Mouse (Mus musculus): ENCODE measurements around the gene Mtcl1. TPM values are rescaled to one million over a fixed set of nuclear protein-coding genes. Genes with fewer than 3 reads are reported as not detected.

Gene Mtcl1
- polyA plus RNA-seq, 1 experiment from 2014 or later = 0.21 TPM

GRCm38 (mm10) chr17:66352219-66352618 lies 97.3 kb downstream of the Mtcl1 start:
- H3K27me3 ChIP-seq (ENCODE audit: control insufficient read depth, insufficient read depth, low read depth, low read length) = no peaks in the 10 kb centered on the region
- no peaks in the 10 kb centered on the region for H3K36me3 ChIP-seq (ENCODE audit: control insufficient read depth, insufficient read depth)
- H3K4me3 ChIP-seq (ENCODE audit: low read depth, low read length) = no peak overlapping the region
- H3K27ac ChIP-seq (ENCODE audit: low read length) = no peak overlapping the region
- no peak overlapping the region for H3K4me2 ChIP-seq (ENCODE audit: low read depth, low read length)
- no peak for ATAC-seq (ENCODE audit: low read depth)
- H3K9ac ChIP-seq (ENCODE audit: low read depth, low read length) = no peak overlapping the region
- 49% methylated on average over 6 of the region's 6 CpGs for WGBS (ENCODE audit: insufficient replicate concordance)
- H3K9me3 ChIP-seq (replicated peaks; ENCODE audit: control insufficient read depth, low read length) = no peaks in the 10 kb centered on the region
- H3K4me1 ChIP-seq (ENCODE audit: control insufficient read depth, low read depth, low read length) = no peaks in the 10 kb centered on the region

DNA sequence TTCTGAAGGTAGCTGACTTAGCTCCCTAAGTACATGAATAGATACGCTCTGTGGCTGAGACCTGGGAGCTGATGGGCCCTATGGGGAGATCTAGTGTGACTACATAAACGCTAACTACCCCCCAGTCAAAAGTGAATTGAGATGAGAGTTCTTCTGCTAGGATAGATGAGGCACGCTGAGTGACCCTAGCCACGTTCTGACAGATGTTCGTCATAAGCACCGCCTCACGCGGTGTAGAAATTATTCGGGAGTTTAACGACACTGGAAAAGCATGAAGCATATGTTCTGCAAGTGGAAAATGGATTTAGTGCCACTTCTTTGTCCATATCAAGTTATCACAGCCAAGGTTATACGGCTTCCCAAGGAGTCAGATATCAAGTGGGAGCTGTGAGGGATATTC lies 98.9 kb downstream of the Mtcl1 start:
- H3K4me2 ChIP-seq (ENCODE audit: low read depth, low read length) = no peak overlapping the region
- no peak overlapping the region for H3K9ac ChIP-seq (ENCODE audit: low read depth, low read length)
- no peaks in the 10 kb centered on the region for H3K27me3 ChIP-seq (ENCODE audit: control insufficient read depth, insufficient read depth, low read depth, low read length)
- ATAC-seq (ENCODE audit: low read depth) = no peak
- H3K4me1 ChIP-seq (ENCODE audit: control insufficient read depth, low read depth, low read length) = no peaks in the 10 kb centered on the region
- WGBS (ENCODE audit: insufficient replicate concordance) = 80% methylated on average over 11 of the region's 11 CpGs
- H3K27ac ChIP-seq (ENCODE audit: low read length) = no peak overlapping the region
- H3K36me3 ChIP-seq (ENCODE audit: control insufficient read depth, insufficient read depth) = no peaks in the 10 kb centered on the region
- no peaks in the 10 kb centered on the region for H3K9me3 ChIP-seq (replicated peaks; ENCODE audit: control insufficient read depth, low read length)
- no peak overlapping the region for H3K4me3 ChIP-seq (ENCODE audit: low read depth, low read length)

- H3K27me3 ChIP-seq (ENCODE audit: control insufficient read depth, insufficient read depth, low read depth, low read length) = no peaks in the 10 kb centered on the region
- H3K4me1 ChIP-seq (ENCODE audit: control insufficient read depth, low read depth, low read length) = no peaks in the 10 kb centered on the region
- no peak overlapping the region for H3K4me3 ChIP-seq (ENCODE audit: low read depth, low read length)
- H3K4me2 ChIP-seq (ENCODE audit: low read depth, low read length) = no peak overlapping the region
- no peak overlapping the region for H3K27ac ChIP-seq (ENCODE audit: low read length)
- ATAC-seq (ENCODE audit: low read depth) = no peak
- WGBS (ENCODE audit: insufficient replicate concordance) = 76% methylated on average over 15 of the region's 15 CpGs
- H3K9me3 ChIP-seq (replicated peaks; ENCODE audit: control insufficient read depth, low read length) = no peaks in the 10 kb centered on the region
- H3K36me3 ChIP-seq (ENCODE audit: control insufficient read depth, insufficient read depth) = no peaks in the 10 kb centered on the region
- no peak overlapping the region for H3K9ac ChIP-seq (ENCODE audit: low read depth, low read length)
These were observed 99.4 kb downstream of the Mtcl1 start for GRCm38 (mm10) chr17:66350127-66350526.

DNA sequence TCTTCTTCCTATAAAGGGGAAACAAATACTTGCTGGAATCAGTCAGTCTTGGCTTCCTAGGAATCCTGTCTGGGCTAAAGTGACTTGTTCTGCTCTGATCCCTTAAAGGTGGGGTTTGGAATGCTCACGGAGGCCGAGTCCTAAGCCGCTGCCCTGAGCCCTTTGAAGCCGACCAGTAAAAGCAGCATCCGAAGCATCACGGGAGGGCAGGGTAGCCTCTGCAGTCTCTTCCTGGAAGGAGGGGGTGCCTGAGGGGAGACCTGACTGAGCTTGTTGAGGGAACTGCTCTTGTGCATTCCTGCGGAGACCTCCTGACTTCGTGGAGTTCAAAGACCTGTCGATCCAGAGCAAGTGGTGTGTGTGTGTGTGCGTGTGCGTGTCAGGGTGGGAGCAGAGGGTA lies 103.2 kb downstream of the Mtcl1 start:
- 67% methylated on average over 11 of the region's 11 CpGs for WGBS (ENCODE audit: insufficient replicate concordance)
- Histone ChIP-seq H3K4me1 (ENCODE audit: control insufficient read depth, low read depth, low read length) (no peaks in the 10 kb centered on the region), H3K4me3 (ENCODE audit: low read depth, low read length) (no peak overlapping the region), H3K9me3 (replicated peaks; ENCODE audit: control insufficient read depth, low read length) (no peaks in the 10 kb centered on the region), H3K27me3 (ENCODE audit: control insufficient read depth, insufficient read depth, low read depth, low read length) (no peaks in the 10 kb centered on the region), H3K27ac (ENCODE audit: low read length) (no peak overlapping the region), H3K9ac (ENCODE audit: low read depth, low read length) (no peak overlapping the region), H3K36me3 (ENCODE audit: control insufficient read depth, insufficient read depth) (no peaks in the 10 kb centered on the region), H3K4me2 (ENCODE audit: low read depth, low read length) (no peak overlapping the region)
- ATAC-seq (ENCODE audit: low read depth) = no peak

GRCm38 (mm10) chr17:66345680-66346079 lies 103.9 kb downstream of the Mtcl1 start:
- WGBS (ENCODE audit: insufficient replicate concordance) = 72% methylated on average over 15 of the region's 15 CpGs

GRCm38 (mm10) chr17:66342932-66343331 lies 106.6 kb downstream of the Mtcl1 start:
- H3K27me3 ChIP-seq (ENCODE audit: control insufficient read depth, insufficient read depth, low read depth, low read length) = no peaks in the 10 kb centered on the region
- 81% methylated on average over 18 of the region's 18 CpGs for WGBS (ENCODE audit: insufficient replicate concordance)
- no peak overlapping the region for H3K27ac ChIP-seq (ENCODE audit: low read length)
- no peaks in the 10 kb centered on the region for H3K9me3 ChIP-seq (replicated peaks; ENCODE audit: control insufficient read depth, low read length)
- no peak overlapping the region for H3K9ac ChIP-seq (ENCODE audit: low read depth, low read length)
- H3K4me1 ChIP-seq (ENCODE audit: control insufficient read depth, low read depth, low read length) = no peaks in the 10 kb centered on the region
- ATAC-seq (ENCODE audit: low read depth) = no peak
- no peak overlapping the region for H3K4me3 ChIP-seq (ENCODE audit: low read depth, low read length)
- H3K4me2 ChIP-seq (ENCODE audit: low read depth, low read length) = no peak overlapping the region
- no peaks in the 10 kb centered on the region for H3K36me3 ChIP-seq (ENCODE audit: control insufficient read depth, insufficient read depth)

More at GRCm38 (mm10) chr17:66345680-66346079, 103.9 kb downstream of the Mtcl1 start:
- no peaks in the 10 kb centered on the region for H3K9me3 ChIP-seq (replicated peaks; ENCODE audit: control insufficient read depth, low read length)
- H3K4me3 ChIP-seq (ENCODE audit: low read depth, low read length) = no peak overlapping the region
- no peak overlapping the region for H3K4me2 ChIP-seq (ENCODE audit: low read depth, low read length)
- no peak overlapping the region for H3K27ac ChIP-seq (ENCODE audit: low read length)
- no peaks in the 10 kb centered on the region for H3K27me3 ChIP-seq (ENCODE audit: control insufficient read depth, insufficient read depth, low read depth, low read length)
- no peaks in the 10 kb centered on the region for H3K36me3 ChIP-seq (ENCODE audit: control insufficient read depth, insufficient read depth)
- H3K9ac ChIP-seq (ENCODE audit: low read depth, low read length) = no peak overlapping the region
- ATAC-seq (ENCODE audit: low read depth) = no peak
- no peaks in the 10 kb centered on the region for H3K4me1 ChIP-seq (ENCODE audit: control insufficient read depth, low read depth, low read length)

- 56% methylated on average over 6 of the region's 6 CpGs for WGBS (ENCODE audit: insufficient replicate concordance)
- no peak for ATAC-seq (ENCODE audit: low read depth)
- H3K36me3 ChIP-seq (ENCODE audit: control insufficient read depth, insufficient read depth) = no peaks in the 10 kb centered on the region
- no peak overlapping the region for H3K9ac ChIP-seq (ENCODE audit: low read depth, low read length)
- no peaks in the 10 kb centered on the region for H3K4me1 ChIP-seq (ENCODE audit: control insufficient read depth, low read depth, low read length)
- H3K9me3 ChIP-seq (replicated peaks; ENCODE audit: control insufficient read depth, low read length) = no peaks in the 10 kb centered on the region
- H3K4me2 ChIP-seq (ENCODE audit: low read depth, low read length) = no peak overlapping the region
- H3K4me3 ChIP-seq (ENCODE audit: low read depth, low read length) = no peak overlapping the region
- no peaks in the 10 kb centered on the region for H3K27me3 ChIP-seq (ENCODE audit: control insufficient read depth, insufficient read depth, low read depth, low read length)
- no peak overlapping the region for H3K27ac ChIP-seq (ENCODE audit: low read length)
These were observed 107.9 kb downstream of the Mtcl1 start for GRCm38 (mm10) chr17:66341670-66342069.

GRCm38 (mm10) chr17:66340798-66341197 lies 108.8 kb downstream of the Mtcl1 start:
- no peaks in the 10 kb centered on the region for H3K27me3 ChIP-seq (ENCODE audit: control insufficient read depth, insufficient read depth, low read depth, low read length)
- H3K4me1 ChIP-seq (ENCODE audit: control insufficient read depth, low read depth, low read length) = no peaks in the 10 kb centered on the region
- H3K4me3 ChIP-seq (ENCODE audit: low read depth, low read length) = no peak overlapping the region
- H3K4me2 ChIP-seq (ENCODE audit: low read depth, low read length) = no peak overlapping the region
- no peak overlapping the region for H3K9ac ChIP-seq (ENCODE audit: low read depth, low read length)
- no peaks in the 10 kb centered on the region for H3K36me3 ChIP-seq (ENCODE audit: control insufficient read depth, insufficient read depth)
- H3K9me3 ChIP-seq (replicated peaks; ENCODE audit: control insufficient read depth, low read length) = no peaks in the 10 kb centered on the region
- WGBS (ENCODE audit: insufficient replicate concordance) = 53% methylated on average over 12 of the region's 12 CpGs
- H3K27ac ChIP-seq (ENCODE audit: low read length) = no peak overlapping the region
- ATAC-seq (ENCODE audit: low read depth) = no peak

DNA sequence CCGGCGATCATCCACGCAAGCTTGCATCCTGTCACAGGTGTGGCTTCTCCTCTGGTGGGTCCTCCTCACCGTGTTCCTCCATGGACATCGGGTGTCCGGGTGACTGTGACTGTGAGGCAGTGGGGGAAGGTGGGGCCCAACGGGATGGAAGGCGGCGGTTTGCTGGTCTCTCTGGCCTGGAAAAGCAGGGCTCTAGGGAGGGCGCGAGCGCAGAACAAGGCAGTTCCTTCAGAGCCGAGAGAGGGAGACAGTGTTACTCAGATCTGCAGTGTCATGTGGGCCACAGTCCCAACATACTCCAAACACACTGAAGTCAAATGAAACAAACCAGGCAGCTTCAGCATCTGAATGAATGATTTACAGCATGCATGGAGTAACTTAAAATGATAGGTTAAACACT lies 111.6 kb downstream of the Mtcl1 start:
- H3K36me3 ChIP-seq (ENCODE audit: control insufficient read depth, insufficient read depth) = no peaks in the 10 kb centered on the region
- H3K4me1 ChIP-seq (ENCODE audit: control insufficient read depth, low read depth, low read length) = no peaks in the 10 kb centered on the region
- no peak overlapping the region for H3K4me3 ChIP-seq (ENCODE audit: low read depth, low read length)
- H3K9me3 ChIP-seq (replicated peaks; ENCODE audit: control insufficient read depth, low read length) = no peaks in the 10 kb centered on the region
- no peak overlapping the region for H3K4me2 ChIP-seq (ENCODE audit: low read depth, low read length)
- no peaks in the 10 kb centered on the region for H3K27me3 ChIP-seq (ENCODE audit: control insufficient read depth, insufficient read depth, low read depth, low read length)
- ATAC-seq (ENCODE audit: low read depth) = no peak
- 78% methylated on average over 13 of the region's 13 CpGs for WGBS (ENCODE audit: insufficient replicate concordance)
- H3K9ac ChIP-seq (ENCODE audit: low read depth, low read length) = no peak overlapping the region
- H3K27ac ChIP-seq (ENCODE audit: low read length) = no peak overlapping the region

DNA sequence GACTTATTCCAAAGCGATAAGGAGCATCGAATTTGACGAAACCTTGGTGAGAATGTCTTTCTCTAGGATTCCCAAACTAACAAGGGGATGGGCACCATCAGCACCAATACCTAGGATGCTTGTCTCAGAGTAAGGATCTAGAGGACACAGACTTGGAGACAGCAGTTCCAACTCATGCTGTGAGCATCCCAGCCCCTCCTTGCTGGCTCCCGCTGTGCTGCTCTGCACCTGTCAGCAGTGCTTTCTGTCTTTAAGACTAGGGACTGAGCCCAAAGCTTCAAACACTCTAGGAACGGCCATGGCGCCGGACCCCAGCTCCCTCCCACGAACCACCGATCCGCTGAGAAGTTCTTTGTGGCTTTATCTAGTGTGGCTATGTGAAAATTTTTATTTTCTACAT lies 114.0 kb downstream of the Mtcl1 start:
- Histone ChIP-seq H3K27me3 (ENCODE audit: control insufficient read depth, insufficient read depth, low read depth, low read length) (no peaks in the 10 kb centered on the region), H3K9ac (ENCODE audit: low read depth, low read length) (no peak overlapping the region), H3K4me3 (ENCODE audit: low read depth, low read length) (no peak overlapping the region), H3K36me3 (ENCODE audit: control insufficient read depth, insufficient read depth) (no peaks in the 10 kb centered on the region), H3K4me1 (ENCODE audit: control insufficient read depth, low read depth, low read length) (no peaks in the 10 kb centered on the region), H3K27ac (ENCODE audit: low read length) (no peak overlapping the region), H3K9me3 (replicated peaks; ENCODE audit: control insufficient read depth, low read length) (no peaks in the 10 kb centered on the region), H3K4me2 (ENCODE audit: low read depth, low read length) (no peak overlapping the region)
- WGBS (ENCODE audit: insufficient replicate concordance) = 76% methylated on average over 10 of the region's 10 CpGs
- ATAC-seq (ENCODE audit: low read depth) = no peak
